Mouse (Mus musculus) Patski (cell line): ENCODE measurements around the gene Ttll8. TPM values are rescaled to one million over a fixed set of nuclear protein-coding genes. Genes with fewer than 3 reads are reported as not detected.

ENCODE experiments used
- ATAC-seq: fragments of 100-300 bp; one replicate; pipeline ENCODE4 v1.8.0; 2021
- CTCF ChIA-PET: fragments of 350-600 bp; sonication (Branson Sonifier 250); formaldehyde crosslinking; loops from one replicate; lab custom pipeline; 2022; ENCODE audit warnings: inconsistent platforms; lab: Charles Lee
- POLR2A ChIA-PET: fragments of 350-600 bp; sonication (Branson Sonifier 250); formaldehyde crosslinking; loops from one replicate; lab custom pipeline; 2022; ENCODE audit warnings: antibody characterized with exemption, inconsistent platforms; lab: Charles Lee
- DNase-seq: peaks from one replicate; pipeline ENCODE4 v3.0.0-alpha.2; 2011; ENCODE audit warnings: low read depth, low spot score
- H3K27me3 ChIP-seq: fragments of 371-371 bp; one replicate; pipeline ENCODE4 v1.5.1; 2021
- CTCF ChIP-seq: fragments of 100-300 bp; IDR thresholded peaks from one replicate; pipeline ENCODE4 v1.5.1; 2021
- in situ Hi-C: fragments of 300-500 bp; cut with MboI; formaldehyde crosslinking; loops from 3 replicates; pipeline ENCODE4 v1.11.1; 2018; ENCODE audit warnings: low pct_unique_long_range_greater_than_20kb, mixed read lengths
- polyA plus RNA-seq: library from polyadenylated mRNA; unstranded; gene quantifications from one replicate; pipeline ENCODE4 v1.2.3, GENCODE M21; 2021

The Ttll8 gene
- polyA plus RNA-seq, 1 experiment from 2014 or later = 0.03 TPM

DNA sequence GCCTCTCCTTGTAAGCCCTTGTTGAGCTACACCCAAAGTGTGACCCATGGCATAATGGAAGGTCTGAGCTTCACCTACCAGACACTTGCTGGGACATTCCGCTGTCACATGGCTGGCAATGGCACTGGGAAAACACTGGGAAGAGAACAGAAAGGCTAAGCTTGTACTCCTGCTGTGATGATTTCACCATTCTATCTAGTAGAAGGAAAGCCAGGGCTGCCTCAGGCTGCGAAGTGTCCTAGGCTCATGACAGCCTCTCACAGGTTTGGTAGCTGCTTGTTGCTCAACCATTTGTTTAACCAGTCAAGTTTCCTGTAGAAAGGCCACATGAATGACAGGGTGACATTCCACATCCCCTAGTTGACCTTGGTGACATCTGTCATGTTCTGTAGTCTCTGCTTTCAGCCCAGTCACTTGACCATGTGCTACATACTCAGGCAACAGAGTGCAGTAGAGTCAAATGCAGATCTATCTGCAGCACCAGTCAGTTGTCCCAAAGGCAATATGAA lies 9.9 kb upstream of the Ttll8 start:
- in situ Hi-C loops = no loop called here
- TF ChIP-seq CTCF = no peak
- ChIA-PET POLR2A (no interaction called here), CTCF (interaction anchor here (1.3 kb wide), 1 partner anchor 20 kb away, joined by 3 read pairs; no protein-coding TSS in a partner anchor)
- H3K27me3 ChIP-seq = peaks cover 16% of the 10 kb centered on the region
- ATAC-seq (no peak), DNase-seq (no peak)

DNA sequence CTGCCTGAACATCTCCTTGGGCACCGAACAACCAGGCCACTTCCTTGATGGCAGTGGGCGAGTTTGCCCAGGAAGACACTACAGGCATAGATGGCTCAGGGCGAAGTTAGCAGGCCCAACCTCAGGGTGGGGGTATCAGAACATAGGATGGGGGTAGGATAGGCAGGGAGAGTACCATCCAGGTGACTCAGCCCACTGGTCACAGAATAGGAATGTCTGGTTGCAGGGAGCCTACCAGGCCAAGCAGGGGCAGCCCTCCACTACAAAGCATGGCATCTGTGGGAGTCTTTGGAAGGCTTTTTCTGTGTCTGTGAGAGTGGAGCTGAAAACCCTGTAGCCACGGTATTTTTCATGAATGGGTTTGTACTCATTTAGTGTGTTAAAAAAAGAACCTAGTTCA lies 3.3 kb upstream of the Ttll8 start:
- ChIA-PET POLR2A (no interaction called here), CTCF (no interaction called here)
- ATAC-seq = peak; percentile 89
- no peak for DNase-seq
- H3K27me3 ChIP-seq = peaks cover 6% of the 10 kb centered on the region
- no peak for TF ChIP-seq CTCF
- in situ Hi-C loops = loop anchor here (10.0 kb wide), 1 partner anchor 247 kb away; no protein-coding TSS in a partner anchor

DNA sequence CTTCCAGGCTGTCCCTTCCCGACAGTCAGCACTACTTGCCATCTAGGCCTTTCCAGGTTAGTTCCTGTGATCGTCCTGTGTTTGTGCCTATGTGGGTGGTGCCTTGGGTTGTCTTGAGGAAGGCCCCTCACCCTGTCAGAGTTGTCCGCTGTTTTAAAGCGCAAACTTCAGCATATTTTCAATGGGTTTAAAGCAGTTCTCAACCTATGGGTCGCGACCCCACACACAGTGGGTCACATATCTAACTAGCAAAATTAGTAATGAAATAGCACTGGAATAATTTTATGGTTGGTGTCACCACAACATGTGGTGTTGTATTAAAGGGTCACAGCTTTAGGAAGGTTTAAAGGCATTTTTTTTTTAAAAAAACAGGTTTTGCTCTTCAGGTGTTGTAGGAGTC lies 1.1 kb upstream of the Ttll8 start:
- ChIA-PET POLR2A (no interaction called here), CTCF (no interaction called here)
- in situ Hi-C loops = loop anchor here (10.0 kb wide), 1 partner anchor 249 kb away; no protein-coding TSS in a partner anchor
- ATAC-seq = no peak
- TF ChIP-seq CTCF = no peak
- H3K27me3 ChIP-seq = peaks cover 6% of the 10 kb centered on the region
- no peak for DNase-seq

DNA sequence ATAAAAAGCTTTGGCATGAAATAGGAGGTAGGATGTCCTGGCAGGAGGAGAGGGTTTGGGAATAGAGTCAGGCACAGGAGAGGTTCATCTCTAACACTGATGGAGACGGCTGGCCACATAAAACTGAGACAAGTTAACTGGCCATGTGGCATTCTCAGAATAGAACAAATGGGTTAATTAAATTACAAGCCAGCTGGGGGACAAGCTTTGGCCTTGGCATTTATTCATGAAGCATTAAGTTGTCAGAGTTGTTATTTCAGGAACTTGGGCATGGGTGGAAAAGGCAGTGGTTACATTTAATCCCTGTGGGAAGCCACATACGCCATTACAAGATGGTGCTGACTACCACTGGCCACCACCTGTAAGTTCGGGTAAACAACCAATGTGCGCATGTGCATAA lies 3.0 kb downstream of the Ttll8 start:
- POLR2A ChIA-PET = interaction anchor here (1.0 to 1.7 kb wide), 2 partner anchors 15 to 28 kb away, joined by 3 to 4 read pairs; partner anchors contain the start of gene Mlc1
- H3K27me3 ChIP-seq = peaks cover 7% of the 10 kb centered on the region
- ATAC-seq = no peak
- no peak for DNase-seq
- CTCF ChIA-PET = no interaction called here
- no peak for TF ChIP-seq CTCF
- in situ Hi-C loops = loop anchor here (10.0 kb wide), 1 partner anchor 254 kb away; no protein-coding TSS in a partner anchor

DNA sequence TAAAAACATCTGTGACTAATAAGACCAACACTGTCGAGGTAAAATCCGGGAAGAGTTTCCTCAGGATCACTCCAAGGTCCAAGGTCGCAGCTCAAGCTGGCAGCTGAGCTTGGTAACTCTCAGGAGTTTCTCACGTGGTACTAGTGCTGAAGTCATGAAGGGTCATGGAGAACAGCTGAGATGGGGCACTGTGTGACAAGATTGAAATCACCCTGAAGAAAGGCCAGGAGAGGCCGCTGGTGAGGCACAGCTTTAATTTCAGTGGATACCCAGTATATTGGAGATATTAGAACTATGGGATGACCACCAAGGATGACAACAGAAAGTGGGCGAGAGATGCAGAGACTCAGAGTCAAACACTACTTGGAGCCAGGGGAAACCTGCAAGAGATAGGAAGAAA lies 7.4 kb downstream of the Ttll8 start:
- ChIA-PET CTCF (no interaction called here), POLR2A (interaction anchor here (0.7 kb wide), 1 partner anchor 127 kb away, joined by 3 read pairs; no protein-coding TSS in a partner anchor)
- in situ Hi-C loops = no loop called here
- H3K27me3 ChIP-seq = peaks cover 10% of the 10 kb centered on the region
- ATAC-seq (no peak), DNase-seq (no peak)
- no peak for TF ChIP-seq CTCF

- no peak for TF ChIP-seq CTCF
- no peak for DNase-seq
- H3K27me3 ChIP-seq = peaks cover 8% of the 10 kb centered on the region
- ChIA-PET POLR2A (no interaction called here), CTCF (interaction anchor here (1.5 kb wide), 1 partner anchor 20 kb away, joined by 3 read pairs; no protein-coding TSS in a partner anchor)
- in situ Hi-C loops = no loop called here
- no peak for ATAC-seq
Measured at GRCm38 (mm10) chr15:88943896-88944551, 10.2 kb downstream of the Ttll8 start.

DNA sequence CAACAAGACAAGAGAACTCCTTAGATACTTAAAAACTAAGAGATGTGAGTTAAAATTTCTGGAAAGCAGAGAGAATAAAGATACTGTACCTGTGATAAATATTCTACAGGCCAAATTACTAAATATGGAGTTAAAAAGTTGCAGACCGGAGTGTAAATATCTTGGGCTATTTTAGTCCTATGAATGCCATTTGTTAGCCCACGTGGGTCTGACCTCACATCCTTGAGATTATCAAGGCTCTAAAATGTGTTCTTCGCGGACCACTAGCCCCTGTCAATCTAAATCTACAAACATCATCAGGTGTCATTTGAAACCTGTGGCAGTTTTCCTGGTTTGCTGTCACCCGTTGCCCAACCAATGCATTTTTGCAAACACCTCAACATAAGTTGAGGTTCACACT lies 11.4 kb downstream of the Ttll8 start:
- TF ChIP-seq CTCF = no peak
- CTCF ChIA-PET = no interaction called here
- in situ Hi-C loops = no loop called here
- peaks cover 3% of the 10 kb centered on the region for H3K27me3 ChIP-seq
- POLR2A ChIA-PET = no interaction called here
- no peak for DNase-seq
- ATAC-seq = no peak

GRCm38 (mm10) chr15:88937291-88937650 lies 16.9 kb downstream of the Ttll8 start:
- in situ Hi-C loops = no loop called here
- no peak for TF ChIP-seq CTCF
- CTCF ChIA-PET = interaction anchor here (1.1 to 3.4 kb wide), 2 partner anchors 15 to 110 kb away, joined by 4 to 18 read pairs; no protein-coding TSS in a partner anchor
- POLR2A ChIA-PET = interaction anchor here (1.0 to 1.4 kb wide), 3 partner anchors 14 to 76 kb away, joined by 3 to 7 read pairs (median 4); partner anchors contain the start of gene Pim3
- DNase-seq = no peak
- peaks cover 3% of the 10 kb centered on the region for H3K27me3 ChIP-seq
- ATAC-seq = no peak

- ChIA-PET POLR2A (interaction anchor here (1.0 to 1.4 kb wide), 3 partner anchors 14 to 75 kb away, joined by 3 to 7 read pairs (median 4); partner anchors contain the start of gene Pim3), CTCF (interaction anchor here (1.1 to 3.4 kb wide), 3 partner anchors 15 to 109 kb away, joined by 3 to 18 read pairs (median 4); no protein-coding TSS in a partner anchor)
- H3K27me3 ChIP-seq = no peaks in the 10 kb centered on the region
- DNase-seq (no peak), ATAC-seq (peak; percentile 84)
- in situ Hi-C loops = no loop called here
- no peak for TF ChIP-seq CTCF
Measured at GRCm38 (mm10) chr15:88936619-88937290, 17.5 kb downstream of the Ttll8 start.

DNA sequence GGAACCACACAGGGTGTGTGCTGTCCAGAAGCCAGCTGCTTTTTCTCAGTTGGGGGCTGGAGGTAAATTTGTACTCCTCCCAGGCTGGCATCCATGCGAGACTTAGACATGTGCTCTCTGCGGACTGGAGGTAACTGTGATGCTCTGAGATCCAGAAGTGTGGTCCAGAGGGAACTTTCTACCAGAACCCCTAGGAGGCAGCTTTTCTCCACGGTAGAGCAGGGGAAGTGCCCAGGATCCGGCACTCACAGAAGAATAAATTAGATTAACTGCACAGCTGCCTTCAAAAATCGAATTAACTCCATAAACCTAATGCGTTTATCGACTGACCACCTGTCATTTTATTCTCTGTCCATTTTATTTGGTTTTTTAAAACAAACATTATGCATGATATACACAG lies 20.1 kb downstream of the Ttll8 start:
- ChIA-PET POLR2A (no interaction called here), CTCF (no interaction called here)
- no peaks in the 10 kb centered on the region for H3K27me3 ChIP-seq
- ATAC-seq (no peak), DNase-seq (no peak)
- in situ Hi-C loops = no loop called here
- no peak for TF ChIP-seq CTCF

GRCm38 (mm10) chr15:88932667-88933066 lies 21.6 kb downstream of the Ttll8 start:
- TF ChIP-seq CTCF = no peak
- DNase-seq (no peak), ATAC-seq (no peak)
- POLR2A ChIA-PET = no interaction called here
- CTCF ChIA-PET = interaction anchor here (0.8 to 1.4 kb wide), 2 partner anchors 11 to 105 kb away, joined by 3 read pairs; no protein-coding TSS in a partner anchor
- in situ Hi-C loops = no loop called here
- no peaks in the 10 kb centered on the region for H3K27me3 ChIP-seq
